Mouse (Mus musculus) testis, postnatal 14 days (tissue): Measurements from ENCODE around the gene Pus1.
"Not testable (repeated sequence)": the region's sequence is repeated elsewhere in the genome, so short reads cannot be mapped to it uniquely, and the experiment has no call there.

Experiments
- DNase-seq: peaks from one replicate; pipeline ENCODE4 v3.0.0; 2021; ENCODE audit warnings: low spot score

Gene Pus1

GRCm38 (mm10) chr5:110781529-110782238 lies 1.2 kb upstream of the Pus1 start:
- DNase-seq, result no peak

- no peak for DNase-seq
Observed at GRCm38 (mm10) chr5:110780761-110781528, 486 bp upstream of the Pus1 start.

- DNase-seq, result no peak
Observed at GRCm38 (mm10) chr5:110779276-110779997, 1.0 kb downstream of the Pus1 start.

- DNase-seq, result no peak
Observed at GRCm38 (mm10) chr5:110778263-110778662, 2.2 kb downstream of the Pus1 start.

GRCm38 (mm10) chr5:110776141-110776540 lies 4.3 kb downstream of the Pus1 start:
- no peak for DNase-seq

- no peak for DNase-seq
Observed at GRCm38 (mm10) chr5:110774511-110774910, 5.9 kb downstream of the Pus1 start.

- not testable (repeated sequence) for DNase-seq
Observed at GRCm38 (mm10) chr5:110772945-110773344, 7.5 kb downstream of the Pus1 start.

- DNase-seq, result peak; percentile 100
Observed at GRCm38 (mm10) chr5:110770448-110771158, 9.9 kb downstream of the Pus1 start, which contains the start of gene Ep400. Gene Ep400, minus strand, starts transcription at chr5:110770717.

GRCm38 (mm10) chr5:110770031-110770445 lies 10.4 kb downstream of the Pus1 start:
- DNase-seq, result no peak

GRCm38 (mm10) chr5:110769272-110769671 lies 11.2 kb downstream of the Pus1 start:
- DNase-seq, result no peak

GRCm38 (mm10) chr5:110763890-110764289 lies 16.6 kb downstream of the Pus1 start:
- DNase-seq, result no peak

- DNase-seq, result no peak
Observed at GRCm38 (mm10) chr5:110745021-110745420, 35.4 kb downstream of the Pus1 start.

- DNase-seq, result no peak
Observed at GRCm38 (mm10) chr5:110739496-110740275, 40.8 kb downstream of the Pus1 start.

GRCm38 (mm10) chr5:110735606-110736005 lies 44.9 kb downstream of the Pus1 start:
- no peak for DNase-seq

GRCm38 (mm10) chr5:110733231-110733823 lies 47.1 kb downstream of the Pus1 start:
- DNase-seq, result no peak

- DNase-seq, result no peak
Observed at GRCm38 (mm10) chr5:110731227-110731626, 49.2 kb downstream of the Pus1 start.

GRCm38 (mm10) chr5:110727850-110728249 lies 52.6 kb downstream of the Pus1 start:
- no peak for DNase-seq
